Mouse (Mus musculus) heart, adult 2 months (tissue): ENCODE measurements around the gene Xpo6.

Experiments
- CTCF ChIP-seq: fragments of 200-600 bp; IDR thresholded peaks from 2 replicates; pipeline ENCODE4 v1.8.1; 2022; ENCODE audit warnings: antibody characterized with exemption, mild to moderate bottlenecking, moderate library complexity
- POLR2A ChIP-seq: fragments of 200-500 bp; IDR thresholded peaks from 2 replicates; pipeline ENCODE4 v1.6.1; 2011; ENCODE audit warnings: mild to moderate bottlenecking, low read depth, low read length, control low read depth; ENCODE audit not compliant: insufficient read depth

DNA sequence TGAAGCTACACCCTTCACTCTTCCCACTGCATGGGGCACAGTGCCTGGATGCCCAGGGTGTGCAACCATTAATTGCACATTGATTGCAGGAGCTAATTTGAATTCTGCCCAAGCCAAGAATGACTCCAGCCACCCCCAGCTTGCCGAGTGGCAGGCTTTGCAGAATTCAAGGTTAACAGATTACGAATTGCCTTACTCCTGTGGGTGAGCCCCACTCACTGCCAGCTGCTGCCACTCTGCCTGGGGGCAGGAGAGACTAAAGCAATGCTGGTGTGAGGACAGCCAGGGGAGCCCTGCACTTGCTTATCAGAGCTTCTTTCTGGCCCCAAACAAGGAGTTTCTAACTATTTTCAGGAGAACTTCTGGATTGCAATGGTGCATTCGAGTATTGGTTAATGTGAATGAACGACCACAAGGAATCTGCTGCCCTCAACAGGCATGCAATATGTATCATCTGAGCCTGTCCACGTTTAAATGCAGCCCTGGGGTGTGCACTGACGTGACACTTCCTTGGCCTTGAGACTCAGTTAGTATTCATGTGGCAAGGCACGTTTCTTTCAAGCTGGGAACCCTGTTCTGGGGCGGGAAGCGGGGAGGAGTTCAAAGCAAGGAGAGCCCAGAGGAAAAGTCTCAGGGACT lies 116.8 kb downstream of the Xpo6 start:
- TF ChIP-seq POLR2A (no peak), CTCF (peak; percentile 57)
